Mouse (Mus musculus) cerebellum, adult 2 months (tissue): ENCODE measurements at regions not wholly inside any gene's neighbourhood (a gene's known extent, or its start where the extent isn't known, plus 50 kb on each side); places are given as distances from the start of the nearest gene placed in this dataset.

Experiments used
- CTCF ChIP-seq: fragments of 200-500 bp; IDR thresholded peaks from 2 replicates; pipeline ENCODE4 v1.5.1; 2011; ENCODE audit warnings: low read depth, mild to moderate bottlenecking, control low read depth, low read length, moderate library complexity, borderline replicate concordance; ENCODE audit not compliant: insufficient read depth
- POLR2A ChIP-seq: fragments of 200-500 bp; IDR thresholded peaks from 2 replicates; pipeline ENCODE4 v1.6.1; 2011; ENCODE audit warnings: low read length, control low read depth, borderline replicate concordance; ENCODE audit not compliant: insufficient read depth

GRCm38 (mm10) chr17:87531411-87532157 lies 84.8 kb upstream of the Calm2 start:
- TF ChIP-seq CTCF, result no peak
- TF ChIP-seq POLR2A, result no peak
